Mouse (Mus musculus): ENCODE measurements around the gene Wdr45b. TPM values are rescaled to one million over a fixed set of nuclear protein-coding genes. Genes with fewer than 3 reads are reported as not detected.
"Not testable (repeated sequence)": the region's sequence is repeated elsewhere in the genome, so short reads cannot be mapped to it uniquely, and the experiment has no call there.

The Wdr45b gene
- total RNA-seq (2015; ENCODE audit: low replicate concordance): 10.6 and 14.4 TPM in 2 replicates
- 19.2 and 22.6 TPM in 2 replicates for total RNA-seq (2017; ENCODE audit: low replicate concordance)

GRCm38 (mm10) chr11:121354091-121354707, at the start of gene Wdr45b:
Gene Wdr45b (minus strand): TSS chr11:121354445.
- ATAC-seq (replicated peaks; ENCODE audit: low FRiP score, poor library complexity, severe bottlenecking): peak; percentile 92

DNA sequence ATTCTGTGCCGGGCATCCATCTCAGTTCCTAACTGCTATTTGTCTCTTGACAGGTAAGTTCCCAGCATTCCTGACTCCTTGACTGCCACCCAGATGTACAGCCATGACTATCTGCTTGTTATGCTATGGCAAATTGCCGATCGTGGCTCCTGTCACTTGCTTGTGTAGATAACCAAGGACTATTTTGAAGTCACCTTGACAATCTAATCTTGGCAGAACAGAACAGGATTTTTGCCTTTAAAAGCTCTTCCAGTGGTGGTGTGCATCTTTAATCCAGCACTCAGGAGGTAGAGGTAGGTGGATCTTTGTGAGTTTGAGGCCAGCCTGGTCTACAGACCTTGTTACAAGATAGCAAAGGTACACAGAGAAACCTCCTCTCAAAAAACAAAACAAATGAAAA, 38.2 kb upstream of the Wdr45b start:
- no peak for ATAC-seq (replicated peaks; ENCODE audit: low FRiP score, poor library complexity, severe bottlenecking)

- ATAC-seq (replicated peaks; ENCODE audit: low FRiP score, poor library complexity, severe bottlenecking): no peak
These were observed 36.5 kb upstream of the Wdr45b start for GRCm38 (mm10) chr11:121390793-121391192.

DNA sequence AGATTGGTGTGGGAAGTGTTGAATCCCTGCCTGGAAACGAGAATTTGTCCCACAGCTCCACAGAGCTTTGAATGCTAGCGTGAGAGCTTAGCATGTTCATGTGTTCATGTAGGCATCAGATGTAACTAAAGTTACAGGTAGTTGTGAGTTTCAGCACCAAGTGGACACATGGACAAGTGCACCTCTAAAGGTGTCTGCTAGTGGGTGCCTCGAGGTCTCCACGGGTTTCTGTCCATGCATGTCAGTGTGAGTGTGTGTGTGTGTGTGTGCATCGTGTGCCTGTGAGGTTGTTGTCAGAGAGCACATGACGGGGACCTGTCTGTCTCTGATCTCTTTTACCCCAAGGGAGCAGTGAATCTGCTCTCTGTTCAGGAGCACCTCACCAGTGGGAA, 34.3 kb upstream of the Wdr45b start:
- ATAC-seq (replicated peaks; ENCODE audit: low FRiP score, poor library complexity, severe bottlenecking): peak; percentile 34

- peak; percentile 96 for ATAC-seq (replicated peaks; ENCODE audit: low FRiP score, poor library complexity, severe bottlenecking)
These were observed 33.7 kb upstream of the Wdr45b start, which contains the start of gene Rab40b for GRCm38 (mm10) chr11:121387750-121388553. Gene Rab40b (minus strand): TSS chr11:121388251.

- ATAC-seq (replicated peaks; ENCODE audit: low FRiP score, poor library complexity, severe bottlenecking): no peak
These were observed 26.0 kb upstream of the Wdr45b start for GRCm38 (mm10) chr11:121380294-121380693.

GRCm38 (mm10) chr11:121378644-121379043, 24.4 kb upstream of the Wdr45b start:
- ATAC-seq (replicated peaks; ENCODE audit: low FRiP score, poor library complexity, severe bottlenecking): no peak

DNA sequence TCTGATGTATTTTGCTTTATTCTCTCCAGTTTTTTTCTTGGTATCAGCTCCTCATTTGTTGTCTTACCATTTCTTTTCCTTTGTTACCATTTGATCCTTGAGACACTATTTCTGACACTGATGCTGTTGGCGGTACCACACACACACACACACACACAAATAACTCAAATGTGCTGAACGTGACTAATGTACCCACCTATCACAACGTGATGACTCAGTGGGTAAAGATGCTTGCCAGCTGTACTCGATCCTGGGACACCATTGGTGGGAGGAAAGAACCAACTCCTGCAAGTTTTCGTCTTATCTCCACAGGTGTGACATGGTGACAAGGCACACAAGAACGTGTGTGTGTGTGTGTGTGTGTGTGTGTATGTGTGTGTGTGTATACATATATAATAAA, 19.1 kb upstream of the Wdr45b start:
- ATAC-seq (replicated peaks; ENCODE audit: low FRiP score, poor library complexity, severe bottlenecking): no peak

DNA sequence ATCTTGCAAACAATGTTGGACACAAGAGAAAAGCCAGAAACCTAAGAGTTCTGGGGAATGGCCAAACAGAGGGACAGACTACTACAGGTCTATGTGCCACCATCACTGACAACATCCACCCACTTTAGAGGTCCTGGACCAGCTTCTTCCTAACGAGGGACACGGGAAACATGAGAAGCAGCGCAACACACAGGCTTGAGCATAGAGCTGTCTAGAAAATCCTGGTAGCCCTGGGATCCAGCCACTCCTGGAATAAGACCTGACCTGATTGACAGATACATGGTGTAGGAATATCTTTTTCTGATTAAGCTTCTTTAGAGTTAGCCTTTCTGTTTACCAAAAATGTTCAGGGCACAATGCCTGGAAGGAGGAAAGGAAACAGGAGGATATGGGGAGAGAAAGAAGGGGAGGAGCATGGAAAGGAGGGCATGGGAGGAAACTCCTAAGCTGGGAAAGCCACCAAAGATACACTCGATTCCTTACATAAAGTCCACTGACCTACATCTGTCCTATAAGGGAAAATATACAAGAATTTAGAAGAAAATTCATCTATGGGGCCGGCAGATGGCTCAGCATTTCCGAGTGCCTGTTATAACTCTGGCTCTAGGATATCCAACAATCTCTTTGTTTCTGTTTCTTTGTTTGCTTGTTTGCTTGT, 16.2 kb upstream of the Wdr45b start:
- no peak for ATAC-seq (replicated peaks; ENCODE audit: low FRiP score, poor library complexity, severe bottlenecking)

DNA sequence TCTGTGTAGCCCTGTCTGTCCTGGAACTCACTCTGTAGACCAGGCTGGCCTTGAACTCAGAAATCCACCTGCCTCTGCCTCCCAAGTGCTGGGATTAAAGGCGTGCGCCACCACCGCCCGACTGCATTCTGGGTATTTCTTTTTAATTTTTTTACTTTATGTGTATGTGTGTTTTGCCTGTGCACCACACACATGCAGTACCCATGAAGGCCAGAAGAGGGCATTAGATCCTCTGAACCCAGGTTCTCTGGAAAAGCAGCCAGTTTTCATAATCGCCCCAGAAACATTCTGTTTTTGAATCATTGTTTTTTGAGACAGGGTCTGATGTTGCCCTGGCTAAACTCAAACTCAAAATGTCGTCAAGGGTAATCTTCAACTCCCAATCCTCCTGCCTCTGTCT, 15.4 kb upstream of the Wdr45b start:
- ATAC-seq (replicated peaks; ENCODE audit: low FRiP score, poor library complexity, severe bottlenecking): peak; percentile 80

DNA sequence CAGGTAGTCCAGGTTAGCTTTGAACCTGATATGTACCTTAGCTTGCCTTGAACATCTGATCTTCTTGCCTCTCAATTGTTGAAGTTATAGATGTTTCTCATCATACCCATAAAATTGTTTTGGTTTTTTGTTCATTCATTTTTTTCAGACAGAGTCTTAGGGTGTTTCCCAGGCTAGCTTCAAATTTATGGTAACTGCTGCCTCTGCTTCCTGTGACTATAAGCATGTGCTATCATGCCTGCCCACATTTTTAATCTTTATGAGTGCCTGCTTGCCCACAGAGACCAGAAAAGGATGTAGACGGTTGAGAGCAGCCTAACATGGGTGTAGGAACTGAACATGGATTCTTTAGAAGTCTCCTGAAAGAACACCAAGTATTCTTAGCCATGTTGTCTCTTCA, 14.5 kb upstream of the Wdr45b start:
- ATAC-seq (replicated peaks; ENCODE audit: low FRiP score, poor library complexity, severe bottlenecking): no peak

DNA sequence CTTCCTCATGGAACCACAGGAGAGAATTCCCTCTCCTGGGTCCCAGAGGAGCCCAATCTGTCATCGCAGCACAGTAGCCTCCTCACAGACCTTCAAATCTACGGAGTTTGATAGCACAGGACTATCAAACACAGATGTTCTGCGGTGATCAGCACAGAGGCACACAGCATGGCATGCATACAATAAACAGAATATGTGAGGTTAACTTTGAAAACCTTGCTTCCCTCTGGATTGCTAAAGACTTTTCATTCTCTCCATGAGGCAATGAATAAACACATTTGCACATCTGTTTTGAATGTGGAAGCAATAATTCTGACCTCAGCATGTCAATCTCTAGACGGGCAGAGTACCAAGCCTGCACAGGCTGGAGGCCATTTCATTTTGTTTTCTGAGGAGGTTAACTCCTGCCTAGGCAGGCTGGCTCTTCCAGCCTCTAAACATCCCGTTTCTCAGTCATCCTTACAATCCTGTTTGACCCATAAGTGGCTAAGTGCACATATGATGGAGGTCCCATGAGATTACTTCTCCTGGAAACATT, 13.0 kb upstream of the Wdr45b start:
- no peak for ATAC-seq (replicated peaks; ENCODE audit: low FRiP score, poor library complexity, severe bottlenecking)

DNA sequence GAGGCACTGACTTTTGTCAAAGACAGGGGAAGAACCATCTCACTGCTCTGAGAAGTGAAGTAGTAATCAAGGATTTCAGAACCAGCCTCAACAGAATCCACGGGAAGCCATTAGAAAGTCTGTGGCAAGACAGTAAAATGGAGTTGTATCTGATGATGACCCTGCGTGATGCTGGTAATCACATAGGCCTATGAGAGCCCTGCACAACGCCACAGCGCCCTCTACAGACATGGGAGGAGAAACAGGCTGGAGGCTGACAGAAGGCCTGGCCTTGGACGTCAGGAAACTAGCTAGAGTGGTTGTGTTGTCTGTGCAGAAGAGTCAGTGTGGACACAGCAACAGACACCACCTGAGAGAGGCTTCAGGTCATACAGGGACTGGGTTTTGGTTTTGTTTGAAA, 8.0 kb upstream of the Wdr45b start:
- peak; percentile 69 for ATAC-seq (replicated peaks; ENCODE audit: low FRiP score, poor library complexity, severe bottlenecking)

- ATAC-seq (replicated peaks; ENCODE audit: low FRiP score, poor library complexity, severe bottlenecking): peak; percentile 65
These were observed 737 bp downstream of the Wdr45b start for GRCm38 (mm10) chr11:121353326-121354090.

- not testable (repeated sequence) for ATAC-seq (replicated peaks; ENCODE audit: low FRiP score, poor library complexity, severe bottlenecking)
These were observed 5.5 kb downstream of the Wdr45b start for GRCm38 (mm10) chr11:121348727-121349126.

- ATAC-seq (replicated peaks; ENCODE audit: low FRiP score, poor library complexity, severe bottlenecking): no peak
These were observed 6.1 kb downstream of the Wdr45b start for GRCm38 (mm10) chr11:121348166-121348565.

GRCm38 (mm10) chr11:121347036-121347435, 7.2 kb downstream of the Wdr45b start:
- ATAC-seq (replicated peaks; ENCODE audit: low FRiP score, poor library complexity, severe bottlenecking): peak; percentile 66; the same call in 1 of the 2 replicates

DNA sequence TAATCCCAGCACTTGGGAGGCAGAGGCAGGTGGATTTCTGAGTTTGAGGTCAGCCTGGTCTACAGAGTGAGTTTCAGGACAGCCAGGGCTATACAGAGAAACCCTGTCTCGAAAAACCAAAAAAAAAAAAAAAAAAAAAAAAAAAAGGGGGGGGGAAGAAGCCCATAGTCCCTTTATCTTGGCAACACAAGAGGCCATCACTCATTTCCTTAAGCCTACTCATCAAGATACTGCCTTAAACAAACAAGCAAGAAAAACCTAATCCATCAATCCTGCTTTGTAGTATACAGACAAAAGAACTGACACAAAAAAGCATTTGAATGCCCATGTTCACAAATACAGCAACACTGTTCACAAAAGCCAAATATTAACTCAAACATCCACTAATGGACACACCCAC, 11.8 kb downstream of the Wdr45b start:
- ATAC-seq (replicated peaks; ENCODE audit: low FRiP score, poor library complexity, severe bottlenecking): not testable (repeated sequence)

GRCm38 (mm10) chr11:121340287-121340686, 14.0 kb downstream of the Wdr45b start:
- no peak for ATAC-seq (replicated peaks; ENCODE audit: low FRiP score, poor library complexity, severe bottlenecking)

GRCm38 (mm10) chr11:121339647-121340046, 14.6 kb downstream of the Wdr45b start:
- no peak for ATAC-seq (replicated peaks; ENCODE audit: low FRiP score, poor library complexity, severe bottlenecking)

Measured in erythroblast, adult 5-6 weeks (primary cell).